Comparison of ENCODE assay signal across 7 mouse cellular contexts in genomic region chr17:55702161-55702820, GRCm38 (mm10). TPM values are rescaled to one million over a fixed set of nuclear protein-coding genes. Genes with fewer than 3 reads are reported as not detected.
DNase-seq lines count a peak whose midpoint lies in the region; ATAC-seq and TF ChIP-seq lines count a peak whose summit lies in the region.

No protein-coding gene starts in this region.

- intact Hi-C loops in left cerebral cortex, postnatal 25 days (cut with DNase I): loop anchor here (5.0 kb wide), 3 partner anchors 180 to 305 kb away; partner anchors contain the start of genes Mpnd, Stap2 and Yju2

- H3K4me1 ChIP-seq in intestine, embryonic 14.5 days (replicated peaks; ENCODE audit: control insufficient read depth, insufficient read depth, low read length): no peaks in the 10 kb centered on the region
- H3K4me1 ChIP-seq in midbrain, embryonic 15.5 days: no peaks in the 10 kb centered on the region
- H3K4me1 ChIP-seq in spleen, adult 2 months (ENCODE audit: control insufficient read depth, insufficient read depth, insufficient read length): no peaks in the 10 kb centered on the region

- TF ChIP-seq POLR2A in spleen, adult 2 months (IDR thresholded peaks at IDR 0.05; ENCODE audit: low read depth, low read length): no peak

- 69% methylated on average over 3 of the region's 3 CpGs for WGBS in intestine, embryonic 14.5 days
- 65% methylated on average over 3 of the region's 3 CpGs for WGBS in midbrain, embryonic 15.5 days
- 71% methylated on average over 3 of the region's 3 CpGs for WGBS in spleen, adult 2 months

- H3K27me3 ChIP-seq in intestine, embryonic 14.5 days (replicated peaks; ENCODE audit: control insufficient read depth, insufficient read depth, low read length): no peaks in the 10 kb centered on the region
- no peaks in the 10 kb centered on the region for H3K27me3 ChIP-seq in midbrain, embryonic 15.5 days (replicated peaks)
- H3K27me3 ChIP-seq in spleen, adult 2 months (ENCODE audit: control insufficient read depth, insufficient read depth, low read length): no peaks in the 10 kb centered on the region

- peak; percentile 93 for ATAC-seq in activated CD4-positive, CD25-positive, alpha-beta regulatory T cell, adult 4 months
- peak; percentile 71; the same call in 1 of the 2 replicates for ATAC-seq in intestine, embryonic 14.5 days (replicated peaks; ENCODE audit: low FRiP score, low TSS enrichment, low read depth)
- peak; percentile 83 for ATAC-seq in midbrain, embryonic 15.5 days (replicated peaks)

- H3K9me3 ChIP-seq in intestine, embryonic 14.5 days (ENCODE audit: control insufficient read depth, low read length): no peaks in the 10 kb centered on the region
- no peaks in the 10 kb centered on the region for H3K9me3 ChIP-seq in midbrain, embryonic 15.5 days

- TF ChIP-seq CTCF in spleen, adult 2 months (IDR thresholded peaks at IDR 0.05; ENCODE audit: extremely low read depth, insufficient read depth, insufficient read length, insufficient replicate concordance): peak; percentile 41; the same call in 1 of the 2 replicates

- no peak overlapping the region for H3K4me3 ChIP-seq in intestine, embryonic 14.5 days (ENCODE audit: low read depth, low read length)
- H3K4me3 ChIP-seq in midbrain, embryonic 15.5 days: no peak overlapping the region
- no peak overlapping the region for H3K4me3 ChIP-seq in spleen, adult 2 months (ENCODE audit: extremely low read depth, insufficient read depth, insufficient read length)

- no peak overlapping the region for H3K27ac ChIP-seq in intestine, embryonic 14.5 days (ENCODE audit: low read depth)
- no peak overlapping the region for H3K27ac ChIP-seq in midbrain, embryonic 15.5 days
- no peak overlapping the region for H3K27ac ChIP-seq in spleen, adult 2 months (ENCODE audit: insufficient read depth, low read length)

- peaks cover 27% of the 10 kb centered on the region for H3K36me3 ChIP-seq in intestine, embryonic 14.5 days (ENCODE audit: control insufficient read depth, insufficient read depth, low read length)
- H3K36me3 ChIP-seq in midbrain, embryonic 15.5 days (replicated peaks): peaks cover 6% of the 10 kb centered on the region; the same call in 1 of the 2 replicates
- H3K36me3 ChIP-seq in spleen, adult 2 months (ENCODE audit: control insufficient read depth, insufficient read depth, low read length): peaks cover 11% of the 10 kb centered on the region

- peak; percentile 79 for DNase-seq in cerebellum, adult 9-10 months
- peak; percentile 52 to 91 for DNase-seq in frontal cortex, adult 2 months (ENCODE audit: extremely low spot score in 1 of 2, low spot score in 1 of 2)
- peak; percentile 90 for DNase-seq in intestine, embryonic 14.5 days (ENCODE audit: low spot score)
- peak; percentile 69 to 80 for DNase-seq in left cerebral cortex, postnatal 25 days (ENCODE audit: low spot score in 2 of 2)
- peak; percentile 63 to 70 for DNase-seq in spleen, adult 2 months (ENCODE audit: low read depth in 1 of 2, low spot score in 2 of 2)

- no peak overlapping the region for H3K9ac ChIP-seq in intestine, embryonic 14.5 days (ENCODE audit: low read length)
- H3K9ac ChIP-seq in midbrain, embryonic 15.5 days: no peak overlapping the region

- H3K4me2 ChIP-seq in intestine, embryonic 14.5 days (ENCODE audit: low read length): no peak overlapping the region
- no peak overlapping the region for H3K4me2 ChIP-seq in midbrain, embryonic 15.5 days

RNA-seq across cellular contexts. Expression of gene Pot1b, which starts 10.1 kb away (rescaled TPM):
- polyA plus RNA-seq in activated CD4-positive, CD25-positive, alpha-beta regulatory T cell, adult 4 months (2017; shearing (Covaris generic)): 10 to 100 TPM; 14.0 to 17.5 TPM
- polyA plus RNA-seq in frontal cortex, adult 2 months (2012; rRNA removed): 7.9 and 8.4 TPM in 2 replicates
- polyA plus RNA-seq in intestine, embryonic 14.5 days (2014; fragmentation: Nextera tagmentation; extraction: Ambion mirVana): 6.5 and 7.8 TPM in 2 replicates
- total RNA-seq in left cerebral cortex, postnatal 25 days (2021): 1 to 10 TPM; 5.3 to 6.1 TPM
- polyA plus RNA-seq in midbrain, embryonic 15.5 days (2015; fragmentation: Nextera tagmentation; extraction: Ambion mirVana): 7.7 and 7.9 TPM in 2 replicates
- 3.9 and 5.6 TPM in 2 replicates for polyA plus RNA-seq in spleen, adult 2 months (2012; rRNA removed)

RNA-seq across cellular contexts. Expression of gene Adgre4, which starts 47.5 kb away (rescaled TPM):
- polyA plus RNA-seq in activated CD4-positive, CD25-positive, alpha-beta regulatory T cell, adult 4 months (2017; shearing (Covaris generic)): under 1 TPM in 1 of 2 experiments, not detected in 1; 0.38 TPM
- polyA plus RNA-seq in frontal cortex, adult 2 months (2012; rRNA removed): 0.10 and 0.15 TPM in 2 replicates
- 0.41 and 1.0 TPM in 2 replicates for polyA plus RNA-seq in intestine, embryonic 14.5 days (2014; fragmentation: Nextera tagmentation; extraction: Ambion mirVana)
- not detected for total RNA-seq in left cerebral cortex, postnatal 25 days (2021)
- 0.12 and 0.15 TPM in 2 replicates for polyA plus RNA-seq in midbrain, embryonic 15.5 days (2015; fragmentation: Nextera tagmentation; extraction: Ambion mirVana)
- polyA plus RNA-seq in spleen, adult 2 months (2012; rRNA removed): 14.1 and 14.9 TPM in 2 replicates
